Mouse (Mus musculus) midbrain, embryonic 15.5 days (tissue): ENCODE data around the gene Vasp. TPM values are rescaled to one million over a fixed set of nuclear protein-coding genes. Genes with fewer than 3 reads are reported as not detected.

ENCODE experiments used
- ATAC-seq: fragments of 200-750 bp; cut with Nextera tagmentation; replicated peaks from 2 replicates; pipeline ENCODE4 v1.8.0; 2017; ENCODE audit warnings: moderate TSS enrichment
- H3K27ac ChIP-seq: fragments of 300-500 bp; sonication (generic); 2 replicates; pipeline ENCODE4 v1.5.1; 2015; ENCODE audit warnings: mild to moderate bottlenecking, inconsistent platforms
- H3K27me3 ChIP-seq: fragments of 300-500 bp; sonication (generic); replicated peaks from 2 replicates; pipeline ENCODE4 v1.6.1; 2015; ENCODE audit warnings: inconsistent platforms
- H3K36me3 ChIP-seq: fragments of 300-500 bp; sonication (generic); replicated peaks from 2 replicates; pipeline ENCODE4 v1.6.1; 2015; ENCODE audit warnings: inconsistent platforms
- H3K4me1 ChIP-seq: fragments of 300-500 bp; sonication (generic); 2 replicates; pipeline ENCODE4 v1.6.1; 2015; ENCODE audit warnings: inconsistent platforms
- H3K4me2 ChIP-seq: fragments of 300-500 bp; sonication (generic); 2 replicates; pipeline ENCODE4 v1.6.1; 2015; ENCODE audit warnings: inconsistent platforms, mild to moderate bottlenecking, moderate library complexity
- H3K4me3 ChIP-seq: fragments of 300-500 bp; sonication (generic); 2 replicates; pipeline ENCODE4 v1.5.1; 2015; ENCODE audit warnings: mild to moderate bottlenecking, inconsistent platforms
- H3K9ac ChIP-seq: fragments of 300-500 bp; sonication (generic); 2 replicates; pipeline ENCODE4 v1.6.1; 2015; ENCODE audit warnings: mild to moderate bottlenecking, inconsistent platforms
- H3K9me3 ChIP-seq: fragments of 300-500 bp; sonication (generic); 2 replicates; pipeline ENCODE4 v1.6.1; 2016; ENCODE audit warnings: inconsistent platforms
- WGBS: fragments of 180-500 bp; shearing (Covaris S2); methylation state at CpG from one replicate; pipeline ENCODE4 v1.1.7; 2015; ENCODE audit warnings: mixed read lengths; 5-methylcytosine and 5-hydroxymethylcytosine counted together
- polyA plus RNA-seq: library from polyadenylated mRNA; unstranded; fragments of >200 nt; fragmentation: Nextera tagmentation; extraction: Ambion mirVana; gene quantifications from 2 replicates; pipeline ENCODE4 v1.2.1, GENCODE M21; 2015

The Vasp gene
- polyA plus RNA-seq, 1 experiment from 2014 or later = 37.4 TPM

- under 1% methylated on average over 58 of the region's 58 CpGs for WGBS
- Histone ChIP-seq H3K4me2 (peak overlapping the region; percentile 78), H3K27me3 (peaks cover 56% of the 10 kb centered on the region), H3K9ac (peak overlapping the region; percentile 31), H3K4me1 (peaks cover 42% of the 10 kb centered on the region), H3K4me3 (peak overlapping the region; percentile 55), H3K27ac (peak overlapping the region; percentile 68), H3K9me3 (no peaks in the 10 kb centered on the region), H3K36me3 (no peaks in the 10 kb centered on the region)
- ATAC-seq = peak; percentile 88
Measured at GRCm38 (mm10) chr7:19308454-19309277, 37.0 kb upstream of the Vasp start.

GRCm38 (mm10) chr7:19307739-19308453, 36.3 kb upstream of the Vasp start:
- Histone ChIP-seq H3K4me1 (peaks cover 44% of the 10 kb centered on the region), H3K9me3 (no peaks in the 10 kb centered on the region), H3K9ac (peak overlapping the region; percentile 31), H3K27me3 (peaks cover 56% of the 10 kb centered on the region), H3K27ac (peak overlapping the region; percentile 68), H3K4me2 (peak overlapping the region; percentile 78), H3K4me3 (peak overlapping the region; percentile 55), H3K36me3 (no peaks in the 10 kb centered on the region)
- peak; percentile 58 for ATAC-seq
- 1% methylated on average over 18 of the region's 18 CpGs for WGBS

DNA sequence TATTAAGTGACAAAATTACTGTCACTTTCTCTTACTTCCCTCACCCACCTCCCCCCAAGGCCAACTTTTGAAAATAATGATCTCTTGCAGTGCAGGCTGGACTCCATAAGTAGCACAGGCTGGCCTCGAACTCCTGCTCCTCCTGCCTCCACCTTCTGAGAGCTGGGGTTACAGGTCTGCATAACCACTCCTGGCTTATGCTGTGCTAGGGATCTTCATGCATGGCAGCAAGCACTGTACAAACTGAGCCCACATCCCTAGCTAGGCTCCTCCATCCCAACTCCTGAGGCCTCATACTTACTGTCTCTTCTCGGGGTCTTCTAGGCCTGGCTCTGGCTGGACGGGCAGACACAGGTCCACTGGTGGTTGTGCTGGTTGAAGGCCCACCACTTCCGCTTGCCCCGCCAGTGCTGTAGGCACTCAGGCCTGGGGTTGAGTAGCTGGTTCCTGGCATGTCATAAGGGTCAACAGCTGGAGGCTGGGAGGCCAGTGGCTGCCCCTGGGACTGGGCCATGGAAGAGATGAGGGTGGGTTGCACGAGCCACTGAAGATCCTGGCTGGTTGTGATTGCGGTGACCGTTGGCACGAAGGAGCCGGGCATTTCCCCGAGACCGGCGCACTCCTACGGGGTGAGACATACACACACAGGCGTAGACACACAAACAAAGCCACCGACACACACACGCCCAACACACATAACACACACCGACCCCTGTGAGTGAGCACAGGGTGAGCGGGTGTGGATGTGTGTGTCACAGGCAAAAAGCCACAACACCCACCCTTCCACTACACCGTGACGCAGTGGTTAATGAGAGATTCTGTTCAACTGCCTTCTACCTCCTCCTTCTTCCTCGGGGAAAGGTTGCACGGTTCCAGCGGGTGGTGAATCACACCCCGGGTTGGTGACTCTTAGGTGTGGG, 35.5 kb upstream of the Vasp start:
- H3K27me3 ChIP-seq = peaks cover 61% of the 10 kb centered on the region
- H3K4me3 ChIP-seq = no peak overlapping the region
- no peak overlapping the region for H3K9ac ChIP-seq
- ATAC-seq = 0 out of 2 replicates have a peak, but pooled peaks have one; percentile 0
- H3K9me3 ChIP-seq = no peaks in the 10 kb centered on the region
- H3K27ac ChIP-seq = no peak overlapping the region
- 72% methylated on average over 25 of the region's 25 CpGs for WGBS
- peak overlapping the region; percentile 78 for H3K4me2 ChIP-seq
- H3K4me1 ChIP-seq = peaks cover 48% of the 10 kb centered on the region
- no peaks in the 10 kb centered on the region for H3K36me3 ChIP-seq

DNA sequence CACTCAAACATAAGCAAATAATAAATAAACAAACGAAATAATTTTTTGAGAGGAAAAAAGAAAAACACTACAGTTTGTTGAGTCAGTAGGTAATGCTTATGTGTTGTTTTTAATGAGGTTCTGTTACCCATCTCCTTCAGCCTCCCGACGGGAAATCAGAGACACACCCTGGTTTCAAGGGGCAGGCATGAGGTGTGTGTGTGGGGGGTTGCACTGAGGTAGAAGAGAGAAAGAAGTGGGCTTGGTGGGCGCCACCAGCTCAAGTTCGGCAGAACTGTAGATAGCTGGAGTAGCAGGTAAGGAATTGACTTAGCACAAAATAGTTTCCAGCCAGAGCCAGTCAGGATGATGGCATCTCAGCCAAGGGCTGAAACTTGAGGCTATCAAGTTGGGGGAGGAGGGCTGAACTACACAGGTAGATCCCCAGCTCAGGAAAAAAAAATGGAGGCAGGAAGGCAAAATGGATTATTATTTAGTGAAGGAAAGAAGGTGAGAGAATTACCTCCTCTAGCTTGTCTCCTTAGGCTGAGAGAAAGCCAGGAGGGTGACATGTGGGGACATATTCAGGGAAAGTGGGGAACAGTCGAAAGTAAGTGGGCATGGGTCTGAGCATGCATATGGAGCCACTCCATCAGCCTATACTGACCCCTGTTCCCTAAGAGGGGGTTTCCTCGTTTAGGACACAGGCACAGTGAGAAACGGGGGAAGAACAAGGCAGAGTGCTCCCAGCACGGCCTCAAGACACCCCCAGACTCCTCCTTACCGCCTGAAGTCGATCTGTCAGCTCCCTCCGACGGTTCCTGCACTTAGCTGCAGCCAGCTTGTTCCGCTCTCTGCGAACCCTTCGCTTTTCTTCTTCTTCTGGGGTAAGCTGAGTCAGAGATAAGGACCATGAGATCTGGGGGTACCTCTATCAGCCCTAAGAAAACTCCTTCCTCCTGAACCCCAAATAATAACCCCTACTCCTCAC, 34.5 kb upstream of the Vasp start:
- Histone ChIP-seq H3K4me2 (no peak overlapping the region), H3K36me3 (no peaks in the 10 kb centered on the region), H3K9ac (no peak overlapping the region), H3K9me3 (no peaks in the 10 kb centered on the region), H3K4me3 (no peak overlapping the region), H3K27me3 (peaks cover 54% of the 10 kb centered on the region), H3K4me1 (peaks cover 58% of the 10 kb centered on the region), H3K27ac (no peak overlapping the region)
- ATAC-seq = no peak
- WGBS = 52% methylated on average over 16 of the region's 16 CpGs

DNA sequence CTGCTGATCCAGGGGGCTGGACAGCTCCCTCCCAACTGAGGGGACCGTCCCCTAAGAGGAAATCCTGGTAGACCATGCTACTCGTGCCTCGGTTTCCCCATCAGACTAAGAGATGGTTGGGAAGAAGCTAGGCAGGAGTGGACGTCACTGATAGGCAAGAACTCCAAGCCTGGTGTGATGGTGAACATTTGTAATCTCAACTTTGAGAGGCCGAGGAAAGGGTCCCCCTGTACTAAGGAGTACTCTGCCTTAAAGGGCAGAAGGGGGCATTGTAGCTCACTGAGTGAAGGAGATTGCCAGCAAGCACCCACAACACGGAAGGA, 33.8 kb upstream of the Vasp start:
- Histone ChIP-seq H3K4me2 (no peak overlapping the region), H3K27ac (no peak overlapping the region), H3K4me1 (peaks cover 57% of the 10 kb centered on the region), H3K9me3 (no peaks in the 10 kb centered on the region), H3K9ac (no peak overlapping the region), H3K27me3 (peaks cover 54% of the 10 kb centered on the region), H3K36me3 (no peaks in the 10 kb centered on the region), H3K4me3 (no peak overlapping the region)
- ATAC-seq = no peak
- 19% methylated on average over 6 of the region's 6 CpGs for WGBS

DNA sequence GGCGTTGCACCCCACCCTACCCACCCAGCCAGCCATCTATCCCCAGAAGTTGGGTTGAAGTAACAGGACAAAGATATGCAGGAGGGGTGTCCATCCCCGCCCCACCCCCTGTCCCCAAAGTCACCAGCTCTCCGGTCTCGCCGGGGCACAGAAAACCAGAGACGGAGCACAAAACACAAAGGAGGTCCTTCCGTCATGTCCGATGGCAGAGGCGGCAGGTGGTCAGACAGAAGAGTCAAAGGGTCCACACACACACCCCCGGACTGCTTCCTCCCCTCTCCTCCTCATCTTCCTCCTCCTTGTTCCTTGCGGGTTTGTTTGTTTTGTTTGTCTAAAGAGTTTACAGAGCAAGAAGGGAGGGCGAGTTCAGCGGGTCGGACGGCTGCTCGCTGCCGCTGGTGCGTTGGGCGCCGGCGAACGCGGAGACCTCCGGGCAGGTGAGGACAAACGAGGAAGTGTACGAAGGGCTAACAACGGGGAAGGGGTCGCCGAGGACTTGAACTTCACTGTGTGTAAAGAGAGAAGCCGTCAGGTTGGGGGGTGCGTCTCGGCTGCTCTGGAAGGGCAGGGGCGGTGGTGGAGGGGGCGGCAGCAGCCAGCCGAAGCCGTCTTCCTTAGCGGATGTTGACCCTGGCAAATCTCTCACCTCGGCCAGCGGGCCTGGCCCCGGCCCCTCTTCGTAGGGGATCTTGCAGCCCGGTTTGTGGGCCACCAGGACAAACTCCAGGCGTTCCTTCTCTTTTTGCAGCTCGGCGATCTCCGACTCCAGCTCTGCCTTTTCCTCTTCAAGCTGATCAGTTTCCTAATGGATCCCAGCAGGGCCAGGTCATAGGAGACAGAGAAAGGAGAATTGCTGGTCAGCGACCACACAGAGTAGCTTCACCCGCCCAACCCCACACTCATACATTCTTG, 33.1 kb upstream of the Vasp start:
- peaks cover 54% of the 10 kb centered on the region for H3K27me3 ChIP-seq
- no peak for ATAC-seq
- H3K36me3 ChIP-seq = no peaks in the 10 kb centered on the region
- peak overlapping the region; percentile 46 for H3K4me2 ChIP-seq
- no peak overlapping the region for H3K27ac ChIP-seq
- H3K9me3 ChIP-seq = no peaks in the 10 kb centered on the region
- WGBS = 1% methylated on average over 48 of the region's 48 CpGs
- H3K4me1 ChIP-seq = peaks cover 55% of the 10 kb centered on the region
- peak overlapping the region; percentile 27 for H3K4me3 ChIP-seq
- H3K9ac ChIP-seq = 0 out of 2 replicates have a peak overlapping the region, but pooled peaks have one; percentile 14

DNA sequence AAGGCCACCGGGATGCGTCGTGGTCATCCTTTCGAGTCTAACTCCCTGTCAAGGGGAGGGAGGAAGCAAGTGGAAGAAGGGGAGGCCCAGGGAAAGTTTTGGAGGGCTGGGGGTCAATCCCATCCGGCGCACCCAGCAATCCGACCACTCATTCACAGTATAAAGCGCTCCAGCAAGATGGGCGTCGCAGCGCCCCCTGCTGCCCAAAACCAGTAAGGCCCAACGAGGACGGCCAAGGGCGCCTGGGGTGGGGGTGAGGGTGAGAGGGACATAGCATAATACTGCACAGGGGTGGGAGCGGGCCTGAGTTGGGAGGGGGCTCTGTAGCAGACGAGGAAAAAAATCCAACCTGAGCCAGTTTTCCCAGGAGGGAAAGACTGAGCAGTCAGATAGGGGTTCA, 32.2 kb upstream of the Vasp start:
- Histone ChIP-seq H3K4me3 (0 out of 2 replicates have a peak overlapping the region, but pooled peaks have one; percentile 27), H3K9me3 (no peaks in the 10 kb centered on the region), H3K4me1 (peaks cover 45% of the 10 kb centered on the region), H3K36me3 (no peaks in the 10 kb centered on the region), H3K27ac (no peak overlapping the region), H3K4me2 (peak overlapping the region; percentile 46), H3K27me3 (peaks cover 51% of the 10 kb centered on the region), H3K9ac (no peak overlapping the region)
- no peak for ATAC-seq
- 0% methylated on average over 16 of the region's 16 CpGs for WGBS

DNA sequence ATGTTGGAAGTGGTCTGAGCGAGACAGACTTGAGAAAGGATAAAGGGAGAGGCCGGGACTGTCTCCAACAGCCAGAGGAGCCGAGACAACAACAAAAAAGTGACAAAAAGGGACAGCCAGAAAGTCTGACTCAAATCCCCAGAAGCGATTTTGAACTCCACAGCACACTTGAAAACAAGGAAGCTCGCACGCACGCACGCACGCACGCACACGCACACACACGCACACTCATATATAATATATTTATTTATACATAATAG, 31.4 kb upstream of the Vasp start:
- peaks cover 51% of the 10 kb centered on the region for H3K27me3 ChIP-seq
- 77% methylated on average over 12 of the region's 12 CpGs for WGBS

GRCm38 (mm10) chr7:19302264-19303045, 30.8 kb upstream of the Vasp start:
- Histone ChIP-seq H3K4me2 (peak overlapping the region; percentile 78), H3K9ac (peak overlapping the region; percentile 39), H3K27ac (no peak overlapping the region), H3K36me3 (no peaks in the 10 kb centered on the region), H3K9me3 (no peaks in the 10 kb centered on the region), H3K27me3 (peaks cover 51% of the 10 kb centered on the region), H3K4me1 (peaks cover 38% of the 10 kb centered on the region), H3K4me3 (peak overlapping the region; percentile 50)
- no peak for ATAC-seq
- WGBS = 47% methylated on average over 13 of the region's 13 CpGs

More for the DNA sequence above, 31.4 kb upstream of the Vasp start:
- H3K4me3 ChIP-seq = no peak overlapping the region
- no peak overlapping the region for H3K27ac ChIP-seq
- no peak for ATAC-seq
- H3K4me2 ChIP-seq = no peak overlapping the region
- no peaks in the 10 kb centered on the region for H3K9me3 ChIP-seq
- H3K9ac ChIP-seq = no peak overlapping the region
- H3K36me3 ChIP-seq = no peaks in the 10 kb centered on the region
- peaks cover 43% of the 10 kb centered on the region for H3K4me1 ChIP-seq
